Mouse (Mus musculus): ENCODE measurements around the gene Macrod1.

The Macrod1 gene

GRCm38 (mm10) chr19:7111710-7112109 lies 55.1 kb downstream of the Macrod1 start:
- DNase-seq (ENCODE audit: low read depth, low spot score), result no peak

GRCm38 (mm10) chr19:7112628-7113027 lies 56.0 kb downstream of the Macrod1 start:
- DNase-seq (ENCODE audit: low read depth, low spot score), result no peak

GRCm38 (mm10) chr19:7113574-7113973 lies 57.0 kb downstream of the Macrod1 start:
- DNase-seq (ENCODE audit: low read depth, low spot score), result no peak

GRCm38 (mm10) chr19:7116038-7116731 lies 59.6 kb downstream of the Macrod1 start:
- DNase-seq (ENCODE audit: low read depth, low spot score), result peak; percentile 49

- no peak for DNase-seq (ENCODE audit: low read depth, low spot score)
Observed at GRCm38 (mm10) chr19:7117141-7117540, 60.5 kb downstream of the Macrod1 start.

GRCm38 (mm10) chr19:7117653-7118307 lies 61.2 kb downstream of the Macrod1 start:
- peak; percentile 26 for DNase-seq (ENCODE audit: low read depth, low spot score)

- DNase-seq (ENCODE audit: low read depth, low spot score), result no peak
Observed at GRCm38 (mm10) chr19:7121252-7121651, 64.6 kb downstream of the Macrod1 start.

GRCm38 (mm10) chr19:7122277-7122676 lies 65.7 kb downstream of the Macrod1 start:
- DNase-seq (ENCODE audit: low read depth, low spot score), result no peak

- DNase-seq (ENCODE audit: low read depth, low spot score), result no peak
Observed at GRCm38 (mm10) chr19:7122698-7123306, 66.2 kb downstream of the Macrod1 start.

GRCm38 (mm10) chr19:7125526-7126156 lies 69.0 kb downstream of the Macrod1 start:
- no peak for DNase-seq (ENCODE audit: low read depth, low spot score)

- DNase-seq (ENCODE audit: low read depth, low spot score), result no peak
Observed at GRCm38 (mm10) chr19:7126209-7126608, 69.6 kb downstream of the Macrod1 start.

GRCm38 (mm10) chr19:7126933-7127332 lies 70.3 kb downstream of the Macrod1 start:
- no peak for DNase-seq (ENCODE audit: low read depth, low spot score)

GRCm38 (mm10) chr19:7128551-7129475 lies 72.2 kb downstream of the Macrod1 start:
- no peak for DNase-seq (ENCODE audit: low read depth, low spot score)

- DNase-seq (ENCODE audit: low read depth, low spot score), result no peak
Observed at GRCm38 (mm10) chr19:7130317-7130716, 73.7 kb downstream of the Macrod1 start.

GRCm38 (mm10) chr19:7133436-7133835 lies 76.8 kb downstream of the Macrod1 start:
- DNase-seq (ENCODE audit: low read depth, low spot score), result no peak

GRCm38 (mm10) chr19:7134631-7135091 lies 78.1 kb downstream of the Macrod1 start:
- no peak for DNase-seq (ENCODE audit: low read depth, low spot score)

- no peak for DNase-seq (ENCODE audit: low read depth, low spot score)
Observed at GRCm38 (mm10) chr19:7135525-7135924, 78.9 kb downstream of the Macrod1 start.

- DNase-seq (ENCODE audit: low read depth, low spot score), result no peak
Observed at GRCm38 (mm10) chr19:7136016-7136415, 79.4 kb downstream of the Macrod1 start.

GRCm38 (mm10) chr19:7136714-7137498 lies 80.3 kb downstream of the Macrod1 start:
- DNase-seq (ENCODE audit: low read depth, low spot score), result no peak

GRCm38 (mm10) chr19:7138327-7138726 lies 81.7 kb downstream of the Macrod1 start:
- DNase-seq (ENCODE audit: low read depth, low spot score), result no peak
